Mouse (Mus musculus) mouse embryonic stem cell (cell line): ENCODE measurements around the gene Setdb2.
"Not testable (repeated sequence)": the region's sequence is repeated elsewhere in the genome, so short reads cannot be mapped to it uniquely, and the experiment has no call there.

Experiments used
- in situ Hi-C, 2 experiments: fragments of 300-500 bp; cut with MboI; formaldehyde crosslinking; loops; 1 replicate in 1 of 2; 3 replicates in 1 of 2; pipeline ENCODE4 v1.14.3; 2019 to 2020; ENCODE audit warnings: low sequenced_read_pairs in 2 of 2, low pct_unique_long_range_greater_than_20kb in 1 of 2, mixed read lengths in 1 of 2; ENCODE audit not compliant: unreplicated experiment in 1 of 2

Setdb2 gene

DNA sequence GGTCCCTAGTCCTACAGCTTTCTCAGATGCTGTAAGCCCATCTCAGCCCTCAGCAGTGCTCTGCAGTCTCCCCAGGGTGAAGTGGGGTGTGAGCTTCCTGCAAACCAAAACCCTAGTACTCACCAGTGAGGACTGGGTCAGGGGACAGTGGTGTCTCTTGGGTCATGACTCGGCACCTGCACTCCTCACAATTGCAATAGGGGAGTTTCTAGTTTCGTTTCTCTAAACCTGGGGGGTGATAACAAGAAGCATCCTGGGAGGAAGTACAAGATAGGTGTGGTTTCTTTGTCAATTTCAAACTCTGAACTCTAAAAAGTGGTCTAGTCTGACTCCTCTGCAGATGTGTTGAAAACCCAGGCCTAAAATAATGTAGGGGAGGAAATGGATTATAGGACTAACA, 43.7 kb downstream of the Setdb2 start:
- in situ Hi-C loops: no loop called here

DNA sequence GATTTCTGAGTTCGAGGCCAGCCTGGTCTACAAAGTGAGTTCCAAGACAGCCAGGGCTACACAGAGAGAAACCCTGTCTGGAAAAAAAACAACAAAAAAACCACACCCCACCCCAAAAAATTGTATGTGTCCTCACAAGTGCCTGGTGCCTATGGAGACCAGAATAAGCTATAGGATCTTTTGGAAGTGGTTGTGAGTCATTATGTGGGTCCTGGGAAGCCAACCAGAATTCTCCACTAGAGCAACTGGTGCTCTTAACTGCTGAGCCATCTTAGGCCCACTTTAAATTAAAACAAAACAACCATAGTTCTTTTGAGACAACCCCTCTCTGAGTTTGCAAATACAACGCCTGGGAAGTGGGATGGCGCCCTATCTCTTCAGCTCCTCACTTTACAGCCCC, 45.4 kb downstream of the Setdb2 start, which contains the start of gene Phf11c:
Gene Phf11c, minus strand, starts transcription at position 101 of the 400 bp plus-strand sequence.
- in situ Hi-C loops: no loop called here

DNA sequence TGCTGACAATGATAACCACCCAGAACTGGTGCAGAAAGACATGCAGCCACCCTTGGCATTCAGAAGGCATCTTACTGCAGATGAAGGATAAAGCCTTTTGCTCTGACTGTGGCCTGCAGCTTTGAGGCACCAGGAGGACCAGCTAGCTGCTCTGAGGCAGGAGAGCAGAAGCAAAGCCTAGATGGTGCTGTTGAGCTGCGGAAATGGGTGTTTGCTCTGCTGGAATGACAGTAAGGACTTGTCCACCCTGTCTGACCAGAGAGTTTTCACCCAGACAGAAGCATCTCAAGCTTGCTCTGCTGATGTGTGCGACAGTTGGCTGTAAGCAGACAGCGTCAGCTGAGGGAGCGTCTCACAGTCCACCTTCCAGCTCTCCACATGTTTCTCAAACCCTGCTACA, 50.5 kb downstream of the Setdb2 start:
- in situ Hi-C loops: not testable (repeated sequence)

DNA sequence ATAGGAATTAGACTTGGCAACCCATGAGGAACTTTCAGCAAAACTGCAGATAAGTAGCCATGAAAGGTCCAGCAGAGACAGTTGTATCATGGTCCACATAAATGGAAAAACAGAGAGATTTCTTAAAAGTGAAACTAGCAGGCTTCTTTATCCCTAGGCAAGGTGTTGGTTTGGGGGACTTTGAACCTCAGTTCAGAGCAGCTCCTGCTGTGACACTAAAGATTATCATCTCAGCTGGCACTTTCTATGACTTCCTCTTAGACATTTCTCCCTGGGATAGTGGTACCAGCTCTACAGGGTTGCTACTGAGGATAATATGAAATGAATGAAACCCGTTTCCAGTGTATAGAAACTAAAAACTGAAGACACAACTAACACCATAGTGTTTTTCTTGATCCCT, 51.2 kb downstream of the Setdb2 start:
- in situ Hi-C loops: no loop called here

DNA sequence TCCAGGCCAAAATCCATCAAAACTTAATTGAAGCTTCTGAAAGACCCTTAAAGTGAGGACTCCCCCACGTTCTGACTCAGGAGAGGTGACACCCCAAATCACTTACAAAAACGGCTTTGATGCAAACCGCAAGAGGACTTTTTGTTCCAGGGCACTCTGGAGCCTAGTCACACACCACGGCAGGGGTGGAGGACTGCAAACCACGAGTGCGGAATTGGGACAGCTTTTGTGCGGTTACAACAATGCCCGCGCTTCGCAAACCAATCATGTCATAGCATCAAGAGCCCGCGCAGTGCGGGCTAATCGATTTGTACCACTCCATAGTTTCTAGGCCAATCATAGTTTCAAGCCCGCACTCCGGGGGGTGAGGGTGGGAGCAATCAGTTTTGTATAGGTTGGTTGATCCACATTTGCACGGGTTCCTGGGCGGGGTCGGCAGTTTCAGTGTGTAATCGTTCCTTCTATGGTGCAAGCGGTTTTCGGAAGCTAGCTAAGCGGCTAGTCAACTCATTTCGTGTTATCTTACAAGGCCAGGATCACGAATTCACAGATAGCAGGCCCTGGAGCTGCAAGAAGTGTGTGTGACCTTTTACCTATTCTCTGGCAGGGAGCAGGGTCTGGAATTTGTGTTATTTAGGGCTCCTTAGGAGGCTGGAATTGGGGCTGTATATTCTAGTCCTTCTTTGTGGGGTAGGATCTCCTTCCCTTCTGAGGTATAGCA, 70.2 kb downstream of the Setdb2 start:
- in situ Hi-C loops: loop anchor here in 1 of 2 experiments (10.0 kb wide), 1 partner anchor 64 kb away; no protein-coding TSS in a partner anchor

DNA sequence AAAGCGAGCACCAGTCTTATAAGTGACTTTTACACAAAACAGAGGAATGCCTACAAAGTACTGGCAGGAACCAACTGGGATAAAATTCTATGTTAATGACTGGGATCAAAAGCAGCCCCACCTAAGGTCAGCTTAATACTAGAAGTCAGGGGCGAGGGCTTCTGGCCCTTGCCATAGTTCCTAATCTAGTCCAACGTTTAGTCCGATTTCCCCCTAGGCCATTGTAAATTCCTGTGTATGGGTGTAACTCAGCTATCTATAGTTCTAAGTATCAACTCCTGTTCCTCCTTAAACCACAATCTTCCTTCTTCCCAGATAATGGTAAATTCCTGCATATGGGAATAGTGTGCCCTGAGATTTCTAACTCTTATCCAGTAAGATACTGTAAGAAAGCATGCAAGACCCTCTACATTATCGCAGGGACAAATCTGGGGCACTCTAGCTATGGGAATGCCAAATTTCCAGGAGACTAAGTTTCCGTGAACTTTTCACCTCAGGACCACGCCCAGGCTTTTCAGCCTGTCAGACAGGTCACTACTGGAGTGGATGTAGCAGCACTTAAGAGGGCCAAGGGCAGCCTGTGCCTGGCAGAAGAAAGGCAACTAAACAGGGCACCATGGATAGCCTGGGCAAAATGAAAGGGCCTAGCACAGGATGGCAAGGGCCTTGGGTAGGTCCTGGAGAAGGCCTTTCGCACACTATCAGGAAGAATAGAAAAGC, 74.1 kb downstream of the Setdb2 start:
- in situ Hi-C loops: no loop called here

DNA sequence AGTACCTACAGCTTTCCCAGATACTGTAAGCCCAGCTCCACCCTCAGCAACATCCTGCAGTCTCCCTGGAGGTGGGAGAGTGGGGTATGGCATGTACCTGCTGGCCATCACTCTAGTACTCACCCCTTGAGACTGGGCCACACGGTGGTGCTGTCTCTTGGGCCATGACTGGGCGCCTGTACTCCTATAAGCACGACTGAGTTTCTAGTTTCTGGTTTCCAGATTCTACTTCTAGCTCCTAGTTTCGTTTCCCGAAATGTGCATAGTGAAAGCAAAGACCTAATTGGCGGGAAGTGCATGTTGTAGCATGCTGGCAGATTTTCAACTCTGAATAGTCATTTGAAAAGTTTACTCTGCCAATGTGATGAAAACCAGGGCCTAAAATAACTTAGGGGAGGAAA, 75.4 kb downstream of the Setdb2 start, which contains the start of gene Phf11d:
Gene Phf11d, minus strand, starts transcription at position 227 of the 401 bp plus-strand sequence.
- in situ Hi-C loops: no loop called here
